Mouse (Mus musculus) skeletal muscle tissue, adult 2 months (tissue): Measurements from ENCODE around the gene Arhgap28.

Experiments used
- DNase-seq: peaks from one replicate; pipeline ENCODE4 v3.0.0-alpha.2; 2012; ENCODE audit warnings: low read depth, low spot score

The Arhgap28 gene

GRCm38 (mm10) chr17:67935556-67935955 is 68.4 kb downstream of the Arhgap28 start:
- no peak for DNase-seq

- DNase-seq: peak; percentile 19
Measured at GRCm38 (mm10) chr17:67931396-67931795, 72.5 kb downstream of the Arhgap28 start.

- no peak for DNase-seq
Measured at GRCm38 (mm10) chr17:67930957-67931356, 73.0 kb downstream of the Arhgap28 start.

- no peak for DNase-seq
Measured at GRCm38 (mm10) chr17:67930467-67930866, 73.5 kb downstream of the Arhgap28 start.

- no peak for DNase-seq
Measured at GRCm38 (mm10) chr17:67928280-67928679, 75.6 kb downstream of the Arhgap28 start.

GRCm38 (mm10) chr17:67927864-67928263 is 76.1 kb downstream of the Arhgap28 start:
- DNase-seq: no peak

- DNase-seq: no peak
Measured at GRCm38 (mm10) chr17:67919959-67920358, 84.0 kb downstream of the Arhgap28 start.

- DNase-seq: no peak
Measured at GRCm38 (mm10) chr17:67918201-67918600, 85.7 kb downstream of the Arhgap28 start.

- DNase-seq: no peak
Measured at GRCm38 (mm10) chr17:67916901-67917300, 87.0 kb downstream of the Arhgap28 start.

- peak; percentile 33 for DNase-seq
Measured at GRCm38 (mm10) chr17:67912640-67913039, 91.3 kb downstream of the Arhgap28 start.

- no peak for DNase-seq
Measured at GRCm38 (mm10) chr17:67912051-67912450, 91.9 kb downstream of the Arhgap28 start.

- DNase-seq: no peak
Measured at GRCm38 (mm10) chr17:67908537-67908936, 95.4 kb downstream of the Arhgap28 start.

GRCm38 (mm10) chr17:67908137-67908536 is 95.8 kb downstream of the Arhgap28 start:
- no peak for DNase-seq

- no peak for DNase-seq
Measured at GRCm38 (mm10) chr17:67907532-67908054, 96.3 kb downstream of the Arhgap28 start.

- no peak for DNase-seq
Measured at GRCm38 (mm10) chr17:67906236-67906635, 97.7 kb downstream of the Arhgap28 start.

- no peak for DNase-seq
Measured at GRCm38 (mm10) chr17:67904315-67904944, 99.5 kb downstream of the Arhgap28 start.

GRCm38 (mm10) chr17:67902847-67903246 is 101.1 kb downstream of the Arhgap28 start:
- no peak for DNase-seq

- DNase-seq: no peak
Measured at GRCm38 (mm10) chr17:67901161-67901560, 102.8 kb downstream of the Arhgap28 start.

- no peak for DNase-seq
Measured at GRCm38 (mm10) chr17:67899376-67899775, 104.5 kb downstream of the Arhgap28 start.

- DNase-seq: no peak
Measured at GRCm38 (mm10) chr17:67896413-67896812, 107.5 kb downstream of the Arhgap28 start.

GRCm38 (mm10) chr17:67889481-67890325 is 114.2 kb downstream of the Arhgap28 start:
- DNase-seq: no peak

- DNase-seq: no peak
Measured at GRCm38 (mm10) chr17:67888081-67888480, 115.8 kb downstream of the Arhgap28 start.

- no peak for DNase-seq
Measured at GRCm38 (mm10) chr17:67886326-67886725, 117.6 kb downstream of the Arhgap28 start.
